Mouse (Mus musculus) heart, embryonic 15.5 days (tissue): ENCODE results near the gene Pgbd5. TPM values are rescaled to one million over a fixed set of nuclear protein-coding genes. Genes with fewer than 3 reads are reported as not detected.

ENCODE experiments used
- ATAC-seq: fragments of 200-750 bp; cut with Nextera tagmentation; replicated peaks from 2 replicates; pipeline ENCODE4 v1.8.0; 2017; ENCODE audit warnings: low read depth, moderate TSS enrichment; ENCODE audit not compliant: insufficient number of reproducible peaks, insufficient read depth, low FRiP score
- H3K27ac ChIP-seq: fragments of 300-500 bp; sonication (generic); 2 replicates; pipeline ENCODE4 v1.5.1; 2015; ENCODE audit warnings: mild to moderate bottlenecking, inconsistent platforms
- H3K27me3 ChIP-seq: fragments of 300-500 bp; sonication (generic); 2 replicates; pipeline ENCODE4 v1.6.1; 2015; ENCODE audit warnings: inconsistent platforms
- H3K36me3 ChIP-seq: fragments of 300-500 bp; sonication (generic); 2 replicates; pipeline ENCODE4 v1.6.1; 2015; ENCODE audit warnings: mild to moderate bottlenecking, inconsistent platforms
- H3K4me1 ChIP-seq: fragments of 300-500 bp; sonication (generic); replicated peaks from 2 replicates; pipeline ENCODE4 v1.6.1; 2015; ENCODE audit warnings: inconsistent platforms
- H3K4me2 ChIP-seq: fragments of 300-500 bp; sonication (generic); 2 replicates; pipeline ENCODE4 v1.6.1; 2015; ENCODE audit warnings: inconsistent platforms, mild to moderate bottlenecking, moderate library complexity
- H3K4me3 ChIP-seq: fragments of 300-500 bp; sonication (generic); 2 replicates; pipeline ENCODE4 v1.5.1; 2015; ENCODE audit warnings: mild to moderate bottlenecking, inconsistent platforms
- H3K9ac ChIP-seq: fragments of 300-500 bp; sonication (generic); 2 replicates; pipeline ENCODE4 v1.6.1; 2015; ENCODE audit warnings: mild to moderate bottlenecking, inconsistent platforms
- H3K9me3 ChIP-seq: fragments of 300-500 bp; sonication (generic); replicated peaks from 2 replicates; pipeline ENCODE4 v1.6.1; 2016; ENCODE audit warnings: inconsistent platforms
- WGBS: fragments of 180-500 bp; shearing (Covaris S2); methylation state at CpG from one replicate; pipeline ENCODE4 v1.1.7; 2015; ENCODE audit warnings: mixed read lengths; 5-methylcytosine and 5-hydroxymethylcytosine counted together
- polyA plus RNA-seq: library from polyadenylated mRNA; unstranded; fragments of >200 nt; fragmentation: Nextera tagmentation; extraction: Ambion mirVana; gene quantifications from 2 replicates; pipeline ENCODE4 v1.2.1, GENCODE M21; 2015

Pgbd5 gene
- polyA plus RNA-seq, 1 experiment from 2014 or later, result 1.9 TPM

DNA sequence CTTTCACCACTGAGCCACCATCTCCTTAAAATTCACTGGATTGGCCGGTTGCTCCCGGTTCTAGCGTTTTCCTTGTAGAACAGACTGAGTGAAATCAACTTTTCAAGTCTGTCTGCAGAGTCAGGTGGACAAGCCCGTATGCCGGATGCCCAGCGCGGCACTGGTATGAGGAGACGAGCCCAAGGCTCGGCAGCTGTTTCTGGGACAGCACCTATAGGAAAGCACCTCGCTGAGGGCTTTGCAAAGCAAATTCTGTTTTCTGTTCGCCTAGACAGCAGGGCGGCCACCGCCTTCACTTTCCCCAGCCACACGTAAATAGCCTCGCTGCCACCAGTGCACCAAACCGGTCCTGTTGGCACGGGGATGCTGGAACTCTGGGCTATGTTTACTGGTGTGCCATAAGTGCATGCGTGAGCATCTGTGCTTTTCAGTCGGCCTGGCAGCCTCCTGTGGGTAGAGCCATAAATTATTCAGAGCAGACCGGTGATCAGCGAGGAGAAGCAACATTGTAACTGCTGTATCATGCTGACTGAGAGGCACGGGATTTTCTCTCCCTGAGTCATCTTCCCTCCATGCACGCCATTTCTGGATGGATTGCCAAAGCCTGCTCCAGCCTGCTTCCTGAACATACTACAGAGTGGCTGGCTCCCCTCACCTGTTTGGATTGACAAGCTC lies 53.1 kb downstream of the Pgbd5 start:
- no peaks in the 10 kb centered on the region for H3K27me3 ChIP-seq
- H3K4me2 ChIP-seq, result no peak overlapping the region
- H3K27ac ChIP-seq, result no peak overlapping the region
- 85% methylated on average over 23 of the region's 23 CpGs for WGBS
- H3K9me3 ChIP-seq, result no peaks in the 10 kb centered on the region
- no peak overlapping the region for H3K4me3 ChIP-seq
- no peak for ATAC-seq
- no peaks in the 10 kb centered on the region for H3K36me3 ChIP-seq
- H3K9ac ChIP-seq, result no peak overlapping the region
- H3K4me1 ChIP-seq, result no peaks in the 10 kb centered on the region

DNA sequence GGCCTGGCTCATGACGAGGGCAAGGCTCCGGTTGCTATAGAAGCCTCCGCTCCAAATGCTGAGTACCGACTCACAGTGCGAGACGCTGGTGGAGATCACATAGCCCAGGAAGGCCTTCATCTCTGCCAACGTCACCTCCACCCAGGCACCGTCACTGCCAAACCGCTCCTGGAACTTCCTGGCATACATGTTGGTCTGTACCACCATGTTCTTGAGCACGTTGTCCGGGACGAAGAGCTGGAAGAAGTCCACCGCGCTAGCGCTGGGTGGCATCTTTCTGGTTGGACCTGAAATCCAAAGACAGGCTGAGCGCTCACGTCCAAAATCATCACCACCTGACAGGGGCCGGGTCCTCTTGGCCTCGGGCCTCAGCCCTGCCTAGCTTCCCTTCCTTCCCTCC lies 55.1 kb downstream of the Pgbd5 start:
- Histone ChIP-seq H3K9me3 (no peaks in the 10 kb centered on the region), H3K27ac (no peak overlapping the region), H3K9ac (no peak overlapping the region), H3K27me3 (no peaks in the 10 kb centered on the region), H3K36me3 (no peaks in the 10 kb centered on the region), H3K4me1 (no peaks in the 10 kb centered on the region), H3K4me3 (no peak overlapping the region), H3K4me2 (no peak overlapping the region)
- no peak for ATAC-seq
- 91% methylated on average over 19 of the region's 19 CpGs for WGBS

DNA sequence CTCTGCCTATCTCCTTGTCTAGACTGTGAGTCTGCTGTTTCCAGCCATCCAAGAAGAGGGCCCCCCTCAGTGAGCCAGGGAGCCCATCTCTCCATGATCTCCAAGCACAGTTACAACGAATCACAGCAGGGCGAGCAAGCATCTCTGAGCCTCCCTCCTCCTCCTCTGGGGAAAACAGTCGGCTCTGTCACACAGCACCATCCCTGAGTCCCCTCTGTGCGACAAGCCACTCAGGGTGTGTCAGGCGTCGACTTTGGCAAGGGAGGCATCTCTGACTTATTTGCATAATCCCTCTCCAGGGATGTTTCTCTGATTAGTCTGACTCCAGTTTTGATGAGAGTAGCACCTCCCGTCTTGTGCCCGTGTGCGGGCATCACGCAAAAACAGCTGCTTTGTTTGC lies 57.2 kb downstream of the Pgbd5 start:
- Histone ChIP-seq H3K4me2 (no peak overlapping the region), H3K27ac (no peak overlapping the region), H3K9me3 (no peaks in the 10 kb centered on the region), H3K36me3 (no peaks in the 10 kb centered on the region), H3K27me3 (no peaks in the 10 kb centered on the region), H3K9ac (no peak overlapping the region), H3K4me1 (no peaks in the 10 kb centered on the region), H3K4me3 (no peak overlapping the region)
- ATAC-seq, result no peak
- 58% methylated on average over 10 of the region's 10 CpGs for WGBS

DNA sequence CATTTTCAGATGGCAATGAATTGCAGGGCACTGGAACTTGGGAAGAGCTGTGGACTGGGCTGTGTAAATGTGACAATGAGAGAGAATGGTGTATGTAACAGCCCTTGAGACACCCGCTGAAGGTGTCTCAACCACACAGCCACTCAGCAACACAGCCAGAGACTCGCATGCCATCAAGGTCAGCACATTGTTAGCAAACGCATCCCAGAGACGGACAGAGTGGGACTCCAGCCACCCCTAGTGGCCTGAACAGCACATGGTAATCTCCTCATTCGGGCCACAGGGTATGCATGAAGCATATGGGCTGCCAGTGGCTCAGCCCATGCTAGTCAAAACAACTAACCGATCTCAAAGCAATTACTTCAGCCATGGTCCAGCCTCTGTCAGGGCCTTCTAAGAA lies 60.2 kb downstream of the Pgbd5 start:
- ATAC-seq, result no peak
- Histone ChIP-seq H3K4me1 (peaks cover 16% of the 10 kb centered on the region), H3K9me3 (no peaks in the 10 kb centered on the region), H3K27ac (no peak overlapping the region), H3K36me3 (no peaks in the 10 kb centered on the region), H3K27me3 (no peaks in the 10 kb centered on the region), H3K9ac (no peak overlapping the region), H3K4me2 (no peak overlapping the region), H3K4me3 (no peak overlapping the region)
- WGBS, result 52% methylated on average over 6 of the region's 6 CpGs

DNA sequence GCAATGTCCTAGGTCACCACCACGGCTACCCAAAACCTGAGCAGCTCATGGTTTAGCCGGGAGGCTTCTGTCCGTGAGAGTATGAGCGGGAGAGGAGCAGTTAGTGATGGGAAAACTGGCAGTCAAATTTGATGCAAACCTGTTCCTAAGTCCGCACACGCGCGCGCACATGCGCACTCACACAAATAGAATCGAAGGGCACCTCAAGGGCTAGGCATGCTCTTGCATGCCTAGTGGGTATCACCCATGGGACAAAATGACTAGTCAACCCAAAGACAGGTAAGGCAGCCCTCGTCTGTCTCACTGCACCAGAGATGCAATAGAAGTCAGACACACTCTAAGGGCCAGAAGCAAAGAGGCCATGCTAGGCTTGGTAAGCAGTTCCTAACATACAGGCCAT lies 63.1 kb downstream of the Pgbd5 start:
- Histone ChIP-seq H3K27ac (no peak overlapping the region), H3K4me2 (no peak overlapping the region), H3K36me3 (no peaks in the 10 kb centered on the region), H3K27me3 (no peaks in the 10 kb centered on the region), H3K9me3 (no peaks in the 10 kb centered on the region), H3K4me1 (peaks cover 20% of the 10 kb centered on the region), H3K9ac (no peak overlapping the region), H3K4me3 (no peak overlapping the region)
- 92% methylated on average over 12 of the region's 12 CpGs for WGBS
- ATAC-seq, result no peak

DNA sequence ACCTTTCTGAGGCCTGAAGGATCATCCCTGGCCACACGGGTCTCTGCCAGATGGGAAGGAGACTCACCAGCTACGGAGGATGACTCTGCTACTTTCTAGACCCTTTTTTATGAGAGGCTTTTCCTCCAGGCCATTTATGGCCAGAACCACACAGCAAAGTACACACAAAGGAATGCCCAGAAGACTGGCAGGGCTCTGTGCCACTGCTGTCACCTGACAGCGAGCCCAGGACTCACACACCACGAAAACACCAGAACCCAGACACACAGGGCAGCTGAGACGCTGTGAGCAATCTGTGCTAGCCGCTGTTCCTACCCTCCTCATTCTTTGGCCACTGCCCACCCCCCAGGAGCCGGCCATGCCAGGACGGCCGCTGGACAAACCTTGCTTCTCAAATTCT lies 63.7 kb downstream of the Pgbd5 start:
- no peak overlapping the region for H3K4me2 ChIP-seq
- H3K36me3 ChIP-seq, result no peaks in the 10 kb centered on the region
- no peaks in the 10 kb centered on the region for H3K9me3 ChIP-seq
- H3K4me3 ChIP-seq, result no peak overlapping the region
- H3K27ac ChIP-seq, result peak overlapping the region; percentile 35; the same call in 1 of the 2 replicates
- no peak for ATAC-seq
- peaks cover 20% of the 10 kb centered on the region for H3K4me1 ChIP-seq
- 82% methylated on average over 9 of the region's 9 CpGs for WGBS
- no peaks in the 10 kb centered on the region for H3K27me3 ChIP-seq
- no peak overlapping the region for H3K9ac ChIP-seq

DNA sequence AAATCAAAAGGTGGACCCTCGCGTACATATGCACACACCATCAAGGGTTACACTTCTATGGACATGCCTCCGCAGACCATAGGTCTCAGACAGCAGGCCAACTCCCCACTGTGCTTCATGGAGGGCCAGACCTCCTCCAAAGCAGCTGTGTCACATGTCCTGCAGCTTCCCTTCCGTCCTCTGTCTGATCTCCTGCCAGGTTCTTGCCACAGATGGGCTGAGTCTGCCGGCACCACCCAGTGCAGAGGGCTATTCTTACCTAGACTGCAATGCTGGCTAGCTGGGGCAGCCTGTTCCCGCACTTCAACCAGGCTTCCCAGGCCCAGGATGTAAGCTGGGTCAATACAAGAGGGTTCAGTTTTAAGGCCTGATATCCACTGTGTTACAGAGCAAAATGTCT lies 64.3 kb downstream of the Pgbd5 start:
- Histone ChIP-seq H3K27me3 (no peaks in the 10 kb centered on the region), H3K9me3 (no peaks in the 10 kb centered on the region), H3K27ac (0 out of 2 replicates have a peak overlapping the region, but pooled peaks have one; percentile 35), H3K4me1 (peaks cover 20% of the 10 kb centered on the region), H3K9ac (no peak overlapping the region), H3K4me3 (no peak overlapping the region), H3K36me3 (no peaks in the 10 kb centered on the region), H3K4me2 (no peak overlapping the region)
- 55% methylated on average over 6 of the region's 6 CpGs for WGBS
- ATAC-seq, result peak; percentile 55; the same call in 1 of the 2 replicates

DNA sequence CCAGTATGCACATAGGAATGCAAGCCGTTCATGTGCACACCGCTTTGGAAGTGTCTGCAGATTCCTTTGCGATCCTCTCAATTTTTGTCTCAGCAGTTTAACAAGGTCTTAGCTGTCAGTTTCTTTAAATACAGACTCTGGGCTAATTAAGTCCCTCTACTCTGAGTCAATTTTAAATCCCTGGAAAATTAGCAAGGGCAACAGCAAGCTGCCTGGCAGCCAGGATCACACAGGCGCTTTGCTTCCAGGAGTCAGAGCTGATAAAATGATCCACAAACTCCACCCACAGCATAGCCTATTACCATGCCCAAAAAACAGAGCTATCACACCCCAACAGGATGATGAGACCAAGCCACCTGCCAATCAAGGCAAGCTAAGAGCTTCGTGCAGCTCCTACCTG lies 65.7 kb downstream of the Pgbd5 start:
- Histone ChIP-seq H3K36me3 (no peaks in the 10 kb centered on the region), H3K4me3 (no peak overlapping the region), H3K27me3 (no peaks in the 10 kb centered on the region), H3K9ac (no peak overlapping the region), H3K27ac (no peak overlapping the region), H3K9me3 (no peaks in the 10 kb centered on the region), H3K4me1 (peaks cover 20% of the 10 kb centered on the region), H3K4me2 (no peak overlapping the region)
- no peak for ATAC-seq
- WGBS, result 85% methylated on average over 5 of the region's 5 CpGs

DNA sequence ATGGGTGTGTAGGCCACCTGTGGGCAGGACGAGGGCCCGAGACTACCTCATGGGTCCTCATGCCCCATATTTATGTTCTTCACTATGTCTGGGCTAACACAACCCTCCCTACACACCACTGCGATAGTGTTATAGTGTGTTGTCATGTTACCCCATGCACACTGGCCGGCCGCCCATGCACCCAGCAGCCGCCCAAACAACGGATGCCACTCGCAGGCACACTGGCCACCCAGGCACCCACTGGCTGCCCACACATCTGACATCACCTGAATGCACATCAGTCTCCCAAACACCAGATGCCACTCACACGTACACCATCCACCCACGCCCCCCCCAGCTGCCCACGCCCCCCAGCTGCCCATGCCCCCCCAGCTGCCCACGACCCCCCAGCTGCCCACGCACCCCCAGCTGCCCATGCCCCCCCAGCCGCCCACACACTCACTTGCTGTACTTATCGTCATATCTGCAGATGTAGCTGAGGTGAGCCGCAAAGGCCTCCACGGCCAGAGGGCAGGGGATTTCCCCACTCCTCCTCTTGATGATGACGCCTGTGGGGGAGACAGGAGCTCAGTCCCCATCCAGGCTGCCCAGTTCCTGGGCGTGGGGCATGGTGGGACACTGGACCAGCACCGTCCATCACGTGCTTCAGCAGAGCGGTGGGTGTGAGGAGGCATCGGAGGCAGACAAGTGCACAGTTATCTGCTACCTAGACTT lies 67.9 kb downstream of the Pgbd5 start:
- no peak overlapping the region for H3K27ac ChIP-seq
- H3K4me3 ChIP-seq, result no peak overlapping the region
- H3K27me3 ChIP-seq, result no peaks in the 10 kb centered on the region
- no peaks in the 10 kb centered on the region for H3K9me3 ChIP-seq
- H3K36me3 ChIP-seq, result no peaks in the 10 kb centered on the region
- ATAC-seq, result no peak
- H3K4me1 ChIP-seq, result peaks cover 20% of the 10 kb centered on the region
- H3K9ac ChIP-seq, result no peak overlapping the region
- WGBS, result 82% methylated on average over 23 of the region's 23 CpGs
- no peak overlapping the region for H3K4me2 ChIP-seq

DNA sequence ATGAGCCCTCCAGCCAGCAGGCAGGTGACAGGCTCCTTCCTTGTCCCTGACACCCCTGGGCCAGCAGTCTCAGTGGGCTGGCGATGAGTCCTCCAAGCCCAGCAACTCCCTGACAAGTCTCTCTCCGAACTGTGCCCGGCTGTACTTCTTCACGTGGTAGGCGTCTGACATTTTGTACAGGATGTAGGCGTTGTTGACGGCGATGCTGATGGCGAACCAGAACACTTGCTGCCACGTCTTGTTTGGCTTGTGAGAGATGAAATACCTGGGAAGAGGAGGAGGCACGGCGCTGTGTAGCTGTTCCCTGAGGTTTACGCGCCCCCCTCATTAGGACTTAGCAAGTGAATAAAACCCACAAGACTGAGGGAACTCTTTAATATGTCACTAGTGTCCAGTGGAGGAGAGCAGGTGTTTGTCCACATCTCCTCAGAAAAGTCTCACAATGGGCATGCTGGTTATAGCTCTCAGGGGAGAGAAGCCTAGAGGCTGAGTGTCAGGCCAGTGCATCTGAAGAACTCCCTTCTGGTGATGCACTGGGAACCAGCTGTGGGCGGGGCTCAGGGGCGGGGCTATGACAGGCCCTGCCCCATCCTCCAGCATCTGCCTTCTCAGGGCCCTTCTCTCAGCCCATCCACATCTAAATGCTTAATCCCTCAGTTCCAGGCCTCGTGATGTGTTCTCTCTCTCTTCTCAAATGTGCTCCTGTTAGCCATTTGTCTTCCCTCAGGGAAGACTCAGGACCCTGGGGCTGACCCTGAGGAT lies 68.9 kb downstream of the Pgbd5 start:
- no peak overlapping the region for H3K4me3 ChIP-seq
- no peaks in the 10 kb centered on the region for H3K9me3 ChIP-seq
- WGBS, result 79% methylated on average over 17 of the region's 17 CpGs
- H3K4me1 ChIP-seq, result peaks cover 17% of the 10 kb centered on the region
- no peak for ATAC-seq
- no peaks in the 10 kb centered on the region for H3K36me3 ChIP-seq
- H3K4me2 ChIP-seq, result no peak overlapping the region
- no peak overlapping the region for H3K27ac ChIP-seq
- no peaks in the 10 kb centered on the region for H3K27me3 ChIP-seq
- no peak overlapping the region for H3K9ac ChIP-seq

DNA sequence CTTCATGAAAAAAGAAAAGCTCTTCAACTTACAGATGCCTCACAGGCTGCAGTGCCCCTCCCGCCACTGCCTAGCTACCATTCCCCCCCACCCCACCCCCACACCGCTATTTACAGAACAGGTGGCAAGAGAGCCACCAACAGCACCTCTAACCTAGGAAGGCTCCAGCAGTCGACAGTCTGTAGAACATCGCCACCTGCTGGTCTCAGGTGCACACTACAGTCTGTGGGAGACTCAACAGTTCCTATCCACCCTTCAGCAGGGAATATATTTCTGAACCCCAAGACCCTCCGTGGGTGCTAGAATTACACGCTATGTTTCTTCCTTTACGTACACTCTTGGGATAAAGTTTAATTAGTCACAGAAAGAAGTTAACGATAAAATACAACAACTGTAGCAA lies 71.2 kb downstream of the Pgbd5 start:
- H3K27ac ChIP-seq, result no peak overlapping the region
- ATAC-seq, result no peak
- H3K4me3 ChIP-seq, result no peak overlapping the region

More for the DNA sequence above, 71.2 kb downstream of the Pgbd5 start:
- H3K36me3 ChIP-seq, result no peaks in the 10 kb centered on the region
- H3K4me1 ChIP-seq, result no peaks in the 10 kb centered on the region
- no peak overlapping the region for H3K4me2 ChIP-seq
- no peaks in the 10 kb centered on the region for H3K9me3 ChIP-seq
- no peak overlapping the region for H3K9ac ChIP-seq
- WGBS, result 19% methylated on average over 8 of the region's 8 CpGs
- no peaks in the 10 kb centered on the region for H3K27me3 ChIP-seq
